Mouse (Mus musculus) natural killer cell, adult 2 months (primary cell): Measurements from ENCODE around the gene Churc1.

ENCODE experiments used
- DNase-seq, 2 experiments: peaks; one replicate each; pipeline ENCODE4 v3.0.0; 2022; ENCODE audit warnings: low spot score in 2 of 2

Gene Churc1

DNA sequence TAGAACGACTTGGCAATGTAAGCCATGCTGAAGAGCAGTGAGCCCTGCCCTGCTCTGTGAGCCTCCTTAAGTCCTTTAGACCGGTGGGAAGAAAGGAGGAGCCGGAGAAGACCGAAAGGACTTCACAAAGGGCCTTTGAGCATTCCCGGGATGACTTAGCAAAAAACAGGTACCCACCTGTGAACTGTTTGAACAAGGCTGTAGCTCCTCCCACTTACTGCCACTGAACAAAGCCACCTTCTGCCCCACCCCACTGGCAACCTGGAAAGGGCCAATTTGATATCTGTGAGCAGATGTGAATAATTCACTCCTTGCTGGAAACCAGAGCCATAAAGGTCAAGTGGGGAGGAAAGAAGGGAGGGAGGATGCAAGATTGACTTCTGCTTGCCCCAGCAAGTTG lies 30.0 kb downstream of the Churc1 start, which contains the start of gene Gpx2:
Gene Gpx2 (minus strand): TSS at position 205 of the 400 bp plus-strand sequence.
- no peak for DNase-seq

DNA sequence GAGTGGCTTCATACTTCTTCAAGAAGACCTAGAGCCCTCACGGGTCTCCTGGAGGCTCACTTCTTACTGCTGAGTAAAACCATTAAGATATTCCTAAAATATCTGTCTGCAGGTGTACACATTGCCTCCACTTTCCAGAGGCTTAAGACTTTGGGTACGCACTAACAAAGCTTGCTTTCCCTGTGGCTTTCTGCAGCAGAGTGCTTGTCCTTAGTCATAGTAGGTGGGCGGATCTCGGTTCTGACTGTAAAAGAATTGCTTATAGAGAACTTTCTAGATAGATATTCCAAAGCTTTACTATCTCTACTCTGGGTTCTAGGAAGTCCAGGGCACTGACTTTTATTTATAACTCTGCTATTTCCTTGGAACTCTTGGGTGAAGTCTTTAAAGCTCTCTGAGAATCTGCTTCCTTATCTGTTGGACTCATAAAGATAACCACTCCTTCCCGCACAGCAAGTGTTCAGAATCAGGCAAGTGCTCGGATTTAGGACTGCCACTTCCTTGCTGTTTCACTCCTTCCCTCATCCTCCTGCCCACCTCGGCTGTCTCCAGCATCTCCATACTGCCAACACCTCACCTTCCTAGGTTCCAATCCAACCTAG lies 31.7 kb downstream of the Churc1 start:
- no peak for DNase-seq

DNA sequence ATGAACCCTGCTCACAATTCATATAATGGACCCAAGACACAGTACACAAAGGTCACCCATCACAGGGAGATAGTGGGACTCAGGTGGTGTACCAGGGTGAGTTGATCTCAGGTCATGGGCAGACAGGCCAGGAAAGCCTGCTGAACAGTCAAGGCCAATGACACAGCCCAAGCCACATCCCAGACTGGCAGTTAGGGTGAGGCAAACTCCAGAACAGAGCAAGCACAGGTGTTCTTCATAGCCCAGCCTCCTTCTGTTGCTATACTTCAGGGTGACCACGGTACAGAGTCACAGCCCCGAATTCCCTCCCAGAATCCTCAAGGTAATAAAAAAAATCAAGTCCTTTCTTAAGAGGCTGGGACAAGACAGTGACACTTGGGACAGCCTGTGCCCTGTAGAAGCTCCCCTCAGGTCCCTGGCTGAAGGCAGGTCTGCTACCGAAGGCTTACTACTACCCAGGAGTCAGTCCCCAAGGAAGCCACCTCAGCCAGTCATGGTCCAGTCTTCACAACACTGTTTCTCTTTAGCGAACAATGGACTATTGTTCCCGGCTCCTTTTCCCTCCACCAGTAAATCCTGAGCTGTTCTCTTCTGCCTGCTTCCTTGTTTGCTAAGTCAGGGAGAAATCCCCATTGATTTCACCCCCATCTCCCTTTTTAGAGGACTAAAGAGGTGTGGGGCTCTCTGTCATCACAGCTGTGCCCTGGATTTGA lies 32.8 kb downstream of the Churc1 start:
- DNase-seq = no peak

DNA sequence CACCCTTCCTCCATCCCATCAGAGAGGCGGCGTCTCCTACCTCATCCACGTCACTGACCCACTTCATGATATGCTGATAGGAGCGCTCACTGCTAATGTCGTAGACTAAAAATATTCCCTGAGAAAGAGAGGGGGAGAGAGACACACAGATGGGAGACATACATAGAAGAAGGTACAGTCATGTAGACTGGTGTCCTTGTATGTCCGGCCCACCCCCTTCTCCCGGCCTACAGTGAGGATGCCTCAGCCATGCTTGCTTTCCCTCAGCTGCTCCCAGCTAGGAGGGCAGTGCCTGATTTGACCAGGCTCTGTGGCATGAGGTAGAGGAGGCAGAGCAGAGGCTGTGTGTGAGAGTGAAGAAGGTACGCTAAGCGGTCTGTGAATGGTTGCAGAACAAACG lies 37.7 kb downstream of the Churc1 start:
- no peak for DNase-seq

DNA sequence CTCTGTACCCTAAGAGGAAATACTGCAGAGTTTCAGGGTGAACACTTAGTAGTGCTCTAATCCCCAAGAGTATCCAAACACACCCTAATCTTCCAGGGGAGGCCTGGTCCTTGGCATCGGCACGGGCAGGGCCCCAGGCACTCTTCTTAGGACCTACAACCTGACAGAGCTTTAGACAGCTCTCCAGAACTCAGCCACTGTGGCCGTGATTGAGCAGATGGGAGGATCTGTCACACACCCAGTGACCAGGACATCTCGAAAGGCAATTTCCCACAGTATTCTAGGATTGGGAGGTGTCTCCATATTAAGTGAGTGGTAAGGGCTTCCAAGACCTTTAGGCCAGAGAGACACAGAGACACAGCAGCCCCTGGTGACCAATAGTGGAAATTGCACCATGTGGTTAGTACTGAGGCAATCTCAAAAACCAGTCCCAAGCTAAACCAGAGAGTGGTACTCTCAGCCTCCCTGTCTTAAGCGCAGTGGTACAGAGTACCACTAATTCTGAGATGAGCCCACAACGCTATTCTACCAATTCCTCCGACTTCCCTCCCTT lies 38.4 kb downstream of the Churc1 start:
- peak; percentile 10 to 37 for DNase-seq

DNA sequence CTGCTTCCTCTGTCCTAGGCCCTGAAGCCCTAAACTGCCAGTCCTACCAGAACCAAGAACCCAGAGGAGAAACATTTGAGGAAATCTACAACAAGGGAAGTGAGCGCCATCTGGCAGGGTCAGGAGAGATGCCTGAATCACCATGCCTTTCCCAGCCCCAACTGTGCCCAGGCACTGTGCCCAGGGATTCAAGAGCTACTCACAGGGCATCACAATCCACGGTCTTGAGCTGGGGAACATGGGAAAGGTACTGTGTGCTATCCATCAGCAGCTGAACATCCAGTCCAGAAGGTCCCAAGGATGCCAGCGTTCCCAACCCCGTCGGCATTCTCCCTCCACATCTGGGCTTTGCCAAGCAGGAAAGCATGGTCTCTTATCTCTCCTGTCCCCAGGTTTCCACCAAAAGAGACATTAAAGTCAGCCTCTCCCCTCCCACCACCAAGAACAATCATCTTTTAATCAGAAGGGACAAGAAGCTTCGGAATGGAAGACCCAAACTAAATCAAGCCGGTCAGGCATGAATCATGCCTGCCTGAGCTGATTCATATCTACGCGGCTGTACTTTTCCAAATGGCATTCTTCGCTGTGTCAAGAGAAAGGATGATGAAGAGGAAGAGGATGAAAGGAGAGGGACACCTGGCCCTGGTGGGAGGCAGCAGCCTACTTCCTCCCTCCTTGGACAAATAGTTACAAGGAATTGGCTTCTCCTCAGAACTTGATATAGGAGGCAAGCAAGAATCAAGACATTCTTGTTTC lies 39.9 kb downstream of the Churc1 start:
- DNase-seq = no peak

DNA sequence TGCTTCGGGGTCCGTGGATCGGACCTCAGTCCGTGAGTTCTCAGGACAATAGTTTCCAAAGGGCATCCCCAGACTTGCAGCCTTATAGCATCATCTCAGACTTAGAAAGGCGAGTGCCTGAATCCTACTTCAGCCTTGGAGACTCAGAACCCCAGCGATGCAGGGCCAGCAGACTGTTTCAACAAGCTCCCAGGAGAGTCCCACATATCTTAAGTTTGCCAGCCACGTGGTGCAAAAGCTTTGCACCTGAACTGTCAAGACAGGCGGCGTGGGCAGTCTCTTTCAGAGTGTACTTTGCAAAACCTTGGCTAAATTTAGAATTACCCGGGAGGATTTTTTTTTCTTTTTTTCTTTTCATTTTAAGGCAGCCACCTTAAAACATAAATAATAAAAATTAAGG lies 42.5 kb downstream of the Churc1 start:
- no peak for DNase-seq

DNA sequence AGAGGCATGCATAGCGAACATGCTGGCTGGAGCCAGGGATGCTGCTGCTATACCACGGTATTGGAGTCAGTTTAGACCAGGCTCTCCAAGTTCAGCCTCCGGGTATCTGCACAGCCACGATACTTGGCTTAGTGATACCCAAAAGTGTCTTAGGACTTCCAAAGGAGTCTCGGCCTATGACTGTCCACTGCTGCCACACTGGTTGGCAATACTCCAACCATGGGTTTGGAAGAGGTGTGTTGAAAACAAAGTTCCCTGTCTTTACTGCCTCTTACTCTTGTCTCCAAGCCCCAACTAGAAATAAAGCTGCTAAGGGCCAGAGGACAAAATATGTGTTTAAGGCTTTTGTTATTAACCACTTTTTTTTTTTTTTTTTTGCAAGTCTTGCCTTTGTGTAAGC lies 45.2 kb downstream of the Churc1 start:
- no peak for DNase-seq

DNA sequence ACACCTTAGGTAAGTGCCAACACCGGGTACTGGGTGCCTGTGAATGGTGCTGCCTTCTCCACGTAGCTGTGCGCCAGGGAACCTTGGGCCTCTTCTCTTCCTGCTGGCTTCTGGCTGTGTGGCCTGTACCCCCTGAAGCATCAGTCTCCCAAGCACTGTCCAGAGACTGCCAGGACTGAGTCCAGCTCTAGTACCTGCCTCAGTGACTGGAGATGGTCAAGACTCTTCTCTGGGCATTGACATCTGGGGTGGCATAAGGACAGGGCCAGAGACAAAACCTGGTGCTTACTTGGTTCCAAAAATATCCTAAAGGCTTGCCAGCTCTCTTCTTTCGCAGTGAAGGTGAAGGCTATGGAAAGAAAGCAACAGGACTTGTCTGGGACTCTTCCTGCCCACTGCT lies 45.7 kb downstream of the Churc1 start:
- DNase-seq = no peak

DNA sequence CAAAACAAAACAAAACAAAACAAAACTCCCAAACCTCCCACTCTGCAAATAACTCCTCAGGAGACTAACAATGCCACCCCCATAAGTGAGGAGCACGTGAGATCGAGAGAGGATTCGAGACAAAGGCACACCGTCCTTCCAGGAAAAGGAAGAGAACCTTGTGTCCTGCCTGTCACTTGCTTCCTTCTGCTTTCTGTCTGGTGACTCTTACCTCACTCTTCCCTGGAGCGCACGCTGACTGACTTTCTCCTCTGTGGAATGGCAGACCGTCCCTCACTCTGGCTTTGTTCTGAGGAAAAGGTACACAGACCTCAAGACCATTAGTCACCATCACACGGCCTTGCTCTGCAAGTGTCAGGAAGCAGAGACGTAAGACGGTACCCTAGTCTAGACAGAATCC lies 48.2 kb downstream of the Churc1 start:
- DNase-seq = no peak

DNA sequence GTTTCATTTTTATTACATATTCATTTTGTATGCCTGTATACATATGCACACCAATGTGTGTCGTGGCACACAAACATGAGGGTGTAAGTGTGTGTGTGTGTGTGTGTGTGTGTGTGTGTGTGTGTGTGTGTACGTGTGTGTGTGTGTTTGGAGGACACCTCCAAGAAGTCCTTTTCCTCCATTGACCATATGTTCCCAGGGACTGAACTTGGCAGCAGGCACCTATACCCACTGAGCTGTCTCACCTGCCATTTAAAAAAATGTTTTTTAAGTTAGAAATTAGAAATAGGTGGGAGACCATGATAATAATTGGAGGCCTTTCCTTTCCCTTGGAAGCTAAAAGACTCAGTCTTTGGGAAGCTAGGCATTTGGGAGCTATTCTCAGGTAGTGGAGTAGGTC lies 48.8 kb downstream of the Churc1 start:
- DNase-seq = no peak

DNA sequence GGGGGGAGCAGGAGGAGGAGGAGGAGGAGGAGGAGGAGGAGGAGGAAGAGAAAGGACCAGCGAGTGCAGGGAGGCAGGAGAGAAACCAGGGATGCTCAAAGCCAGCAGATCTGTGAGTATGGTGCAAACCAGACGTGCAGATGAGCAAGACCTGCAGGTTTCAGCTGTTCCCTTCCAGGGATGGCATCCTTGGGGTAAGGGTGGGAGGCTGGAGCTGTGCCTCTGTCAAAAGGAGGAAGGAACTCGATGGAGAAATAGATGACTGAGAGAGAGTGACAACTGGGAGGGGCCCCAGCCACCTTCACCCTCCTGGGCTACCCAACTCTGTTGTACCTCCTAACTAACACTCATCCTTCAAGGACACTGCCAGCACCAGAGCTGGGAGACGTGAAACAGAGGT lies 51.4 kb downstream of the Churc1 start:
- no peak for DNase-seq

DNA sequence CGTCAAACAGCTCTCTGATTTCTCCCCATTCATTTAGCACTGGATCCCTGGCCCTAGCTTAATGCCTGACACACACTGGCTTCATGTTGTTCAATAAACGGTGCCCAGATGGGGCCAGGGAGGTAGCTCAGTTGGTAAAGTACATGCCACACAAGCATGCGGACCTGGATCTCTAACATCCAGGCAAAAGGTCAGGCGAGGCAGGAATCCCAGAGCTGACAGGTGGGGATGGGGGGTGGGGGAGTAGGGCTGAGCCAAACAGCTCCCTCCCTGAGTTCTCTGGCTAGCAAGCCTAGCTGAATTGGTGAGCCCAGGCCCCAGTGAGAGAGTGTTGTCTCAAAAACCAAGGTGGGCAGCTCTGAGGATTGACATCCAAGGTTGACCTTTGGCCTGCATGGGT lies 51.8 kb downstream of the Churc1 start:
- DNase-seq = no peak

DNA sequence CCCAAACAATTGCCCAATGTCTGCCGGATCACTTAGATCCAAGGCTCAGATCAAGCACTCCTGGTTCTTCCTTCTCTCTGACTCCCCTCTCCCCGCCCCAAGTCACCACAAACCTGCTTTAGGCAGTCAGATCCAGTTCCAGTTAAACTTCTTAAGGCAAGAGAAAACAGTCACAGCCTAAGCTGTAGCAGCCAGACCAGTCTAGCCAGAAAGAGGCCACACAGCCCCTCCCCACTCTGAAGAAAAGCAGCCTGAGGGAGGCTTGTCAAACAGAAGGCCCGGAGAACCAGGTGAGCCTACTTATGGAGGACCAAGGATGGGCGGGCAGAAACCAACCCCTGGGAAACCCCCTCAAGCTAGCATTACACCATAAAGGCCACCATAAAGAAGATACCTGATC lies 52.8 kb downstream of the Churc1 start:
- DNase-seq = no peak

DNA sequence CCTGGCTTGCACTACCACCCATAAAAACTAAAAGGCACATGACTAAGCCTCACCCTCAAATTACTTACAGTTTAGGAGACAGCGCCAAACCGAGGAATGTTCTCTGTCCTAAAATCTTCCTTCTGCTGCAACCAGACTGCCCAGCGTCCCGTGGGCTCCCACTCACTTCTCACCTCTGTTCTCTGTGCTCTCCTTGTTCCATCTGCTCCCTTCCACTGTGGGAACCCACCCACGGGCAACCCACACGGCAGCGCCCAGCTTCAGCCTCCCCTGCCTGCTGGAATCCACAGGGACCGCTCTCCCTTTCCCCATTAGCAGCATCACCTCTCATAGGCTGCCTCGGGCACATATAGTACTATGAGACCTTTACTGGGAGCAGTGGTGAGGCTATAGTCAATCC lies 53.6 kb downstream of the Churc1 start:
- no peak for DNase-seq

DNA sequence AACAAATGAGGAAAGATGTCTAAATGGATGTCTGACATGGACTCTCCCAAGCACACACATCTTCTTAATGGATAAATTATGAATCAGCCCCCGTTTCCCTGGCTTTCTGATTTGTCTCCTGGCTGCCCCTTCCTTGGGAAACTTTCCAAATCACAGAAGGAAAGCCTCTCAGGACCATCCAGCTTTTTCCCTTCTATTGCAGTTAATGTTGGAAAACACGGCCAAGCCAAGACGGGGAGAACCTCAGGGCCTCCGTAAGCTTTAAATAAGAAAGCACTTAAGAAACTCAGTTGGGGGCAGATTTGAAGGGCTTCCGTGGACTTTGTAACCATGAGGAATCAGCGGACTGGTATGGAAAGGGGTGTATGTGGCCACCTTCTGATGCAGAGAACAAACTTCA lies 54.5 kb downstream of the Churc1 start:
- no peak for DNase-seq

DNA sequence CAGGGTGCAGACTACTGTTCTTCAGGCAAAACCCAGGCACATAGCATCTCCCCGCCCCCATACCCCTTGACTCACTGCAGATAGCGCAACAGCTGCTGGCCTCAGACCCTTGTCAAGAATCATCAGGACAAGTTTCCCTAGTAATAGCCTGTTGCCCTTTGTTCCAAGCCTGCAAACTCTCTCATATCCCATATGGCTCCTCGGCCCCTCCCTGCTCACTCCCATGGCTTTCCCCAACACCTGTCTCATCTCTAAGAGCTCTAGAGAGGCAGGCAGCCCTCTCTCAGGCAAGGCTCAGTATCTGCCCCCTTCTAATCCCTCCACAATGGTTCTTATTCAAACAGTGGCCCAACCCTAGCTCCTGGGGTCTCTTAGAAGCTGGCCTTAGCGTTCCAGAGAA lies 55.3 kb downstream of the Churc1 start:
- DNase-seq = no peak

DNA sequence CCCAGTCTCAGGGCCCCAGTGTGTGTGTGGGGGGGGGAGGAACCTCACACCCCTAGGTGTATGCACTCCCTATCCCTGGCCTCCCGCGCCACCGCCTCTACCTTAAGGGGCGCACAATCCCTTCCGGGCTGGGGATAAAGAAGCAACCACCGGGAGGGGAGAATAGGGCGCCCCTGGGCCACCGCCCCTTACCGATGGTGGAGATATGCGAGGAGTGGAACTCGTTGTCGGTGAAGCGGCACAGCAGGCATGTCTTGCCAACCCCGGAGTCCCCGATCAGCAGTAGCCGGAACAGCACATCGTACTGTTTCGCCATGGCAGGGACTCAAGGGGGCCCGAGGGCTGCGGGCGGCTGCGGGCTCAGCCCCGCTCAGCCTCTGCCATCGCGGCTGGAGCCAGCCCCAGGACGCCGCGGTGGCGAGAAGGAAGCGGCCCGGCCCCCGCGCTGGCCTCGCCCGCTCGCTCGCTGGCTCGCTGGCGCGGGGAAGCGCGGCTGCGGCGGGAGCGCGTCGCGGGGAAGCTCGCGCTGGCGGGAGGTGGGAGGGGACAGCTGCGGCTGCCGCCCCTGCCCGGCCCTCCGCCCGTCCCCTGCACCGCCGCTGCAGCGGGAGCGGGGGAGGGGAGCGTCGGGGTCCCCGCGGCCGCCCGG lies 56.8 kb downstream of the Churc1 start:
- DNase-seq = no peak

DNA sequence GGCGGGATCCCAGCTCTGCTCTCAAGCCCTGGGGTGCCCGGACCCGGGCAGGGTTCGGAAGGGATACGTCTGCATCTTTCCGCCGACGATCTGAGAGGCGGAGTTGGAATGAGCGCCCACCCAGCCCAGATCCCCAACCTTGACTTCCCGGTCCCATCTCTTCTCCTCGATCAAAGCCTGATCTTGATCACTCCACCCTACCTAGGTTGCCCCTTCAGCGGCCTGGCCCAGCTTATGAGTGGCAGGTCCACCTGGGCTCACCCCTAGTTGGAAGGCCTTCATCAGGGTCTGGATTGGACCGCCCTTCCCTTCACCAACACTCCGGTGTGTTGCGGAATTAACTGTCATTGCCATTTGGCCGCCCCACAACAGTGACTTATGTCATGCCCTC lies 57.3 kb downstream of the Churc1 start, which contains the start of gene Rab15:
Gene Rab15 (minus strand): TSS at position 258 of the 391 bp plus-strand sequence.
- no peak for DNase-seq

DNA sequence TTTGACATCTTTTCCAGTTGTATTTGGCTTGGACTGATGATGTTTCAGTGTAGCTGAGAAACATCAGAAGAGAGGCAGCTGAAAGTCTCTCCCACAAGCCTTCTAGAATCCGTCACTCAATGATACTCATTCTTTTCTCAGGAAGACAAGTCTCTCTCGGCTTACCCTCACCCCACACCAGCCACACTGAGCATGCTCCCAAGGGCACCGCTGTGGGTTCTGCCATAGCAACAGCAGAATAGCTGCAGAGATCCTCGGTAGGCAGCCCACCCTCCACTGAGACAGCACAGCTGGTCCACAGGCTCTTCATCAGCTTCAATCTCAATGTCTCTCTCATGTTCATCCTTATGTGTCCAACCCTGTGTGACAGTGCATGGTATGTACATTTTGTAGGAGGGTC lies 59.9 kb downstream of the Churc1 start:
- no peak for DNase-seq

DNA sequence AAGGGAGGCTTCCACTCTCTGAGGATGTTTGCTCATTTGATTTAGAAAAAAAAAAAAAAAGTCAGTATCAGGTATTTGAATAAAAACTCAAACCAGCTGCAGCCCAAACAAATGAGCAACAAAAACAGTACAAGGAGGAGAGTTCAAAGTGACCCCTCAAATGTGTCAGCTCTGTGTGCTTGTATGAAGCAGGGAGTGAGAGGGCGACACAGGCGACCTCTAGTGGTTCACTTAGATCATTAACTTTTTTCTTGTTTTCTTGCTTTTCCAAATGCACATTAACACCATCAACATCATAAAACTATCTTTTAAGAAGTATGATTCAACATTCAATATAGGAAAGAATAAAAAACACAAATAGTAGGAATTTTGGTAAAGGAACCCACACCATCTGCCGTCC lies 67.4 kb downstream of the Churc1 start:
- peak in 1 of 2 experiments; percentile 29 for DNase-seq
